Comparison of ENCODE assay signal across 8 mouse cellular contexts in genomic region chr17:31018267-31018666, GRCm38 (mm10). TPM values are rescaled to one million over a fixed set of nuclear protein-coding genes. Genes with fewer than 3 reads are reported as not detected.
DNase-seq lines count a peak whose midpoint lies in the region; ATAC-seq and TF ChIP-seq lines count a peak whose summit lies in the region.

No protein-coding gene starts in this region.

- 70% methylated on average over 4 of the region's 4 CpGs for WGBS in forebrain, postnatal 0 days
- WGBS in forebrain, embryonic 13.5 days = 69% methylated on average over 4 of the region's 4 CpGs

- ATAC-seq in forebrain, postnatal 0 days = 0 out of 2 replicates have a peak, but pooled peaks have one; percentile 16
- no peak for ATAC-seq in forebrain, embryonic 13.5 days

- no peaks in the 10 kb centered on the region for H3K27me3 ChIP-seq in forebrain, postnatal 0 days (ENCODE audit: insufficient read depth, low read length)
- no peaks in the 10 kb centered on the region for H3K27me3 ChIP-seq in forebrain, embryonic 13.5 days

- no peak overlapping the region for H3K27ac ChIP-seq in forebrain, postnatal 0 days (ENCODE audit: low read depth, low read length)
- no peak overlapping the region for H3K27ac ChIP-seq in forebrain, embryonic 13.5 days

- peak; percentile 79 for DNase-seq in forebrain, postnatal 0 days
- peak; percentile 28 to 38 for DNase-seq in urinary bladder, postnatal 36 days (ENCODE audit: low spot score in 2 of 2)
- no peak for DNase-seq in urinary bladder, postnatal 10 days (ENCODE audit: low spot score)
- peak; percentile 87 for DNase-seq in embryo, embryonic 10.5 days (ENCODE audit: low spot score)
- DNase-seq in kidney, postnatal 10 days = peak; percentile 78
- peak; percentile 51 for DNase-seq in lung, postnatal 25 days (ENCODE audit: low spot score)
- peak; percentile 16 to 49 for DNase-seq in spleen, postnatal 14 days (ENCODE audit: low spot score in 2 of 2)

- H3K4me2 ChIP-seq in forebrain, postnatal 0 days (ENCODE audit: low read depth) = no peak overlapping the region
- no peak overlapping the region for H3K4me2 ChIP-seq in forebrain, embryonic 13.5 days

- H3K4me1 ChIP-seq in forebrain, postnatal 0 days (ENCODE audit: insufficient read depth) = no peaks in the 10 kb centered on the region
- no peaks in the 10 kb centered on the region for H3K4me1 ChIP-seq in forebrain, embryonic 13.5 days

- peak; percentile 69 for TF ChIP-seq CTCF in forebrain, postnatal 0 days (IDR thresholded peaks at IDR 0.05; ENCODE audit: low read depth)

- H3K4me3 ChIP-seq in forebrain, postnatal 0 days (ENCODE audit: low read depth, low read length) = no peak overlapping the region
- H3K4me3 ChIP-seq in forebrain, embryonic 13.5 days = no peak overlapping the region

- H3K9me3 ChIP-seq in forebrain, postnatal 0 days (ENCODE audit: low read length) = no peaks in the 10 kb centered on the region
- peaks cover 9% of the 10 kb centered on the region for H3K9me3 ChIP-seq in forebrain, embryonic 13.5 days (replicated peaks)

- no peaks in the 10 kb centered on the region for H3K36me3 ChIP-seq in forebrain, postnatal 0 days (ENCODE audit: insufficient read depth)
- no peaks in the 10 kb centered on the region for H3K36me3 ChIP-seq in forebrain, embryonic 13.5 days (ENCODE audit: poor library complexity, severe bottlenecking)

- H3K9ac ChIP-seq in forebrain, postnatal 0 days = no peak overlapping the region
- H3K9ac ChIP-seq in forebrain, embryonic 13.5 days = no peak overlapping the region

RNA-seq across cellular contexts. Expression of gene Abcg1, which starts 39.2 kb away (rescaled TPM):
- 16.8 and 24.2 TPM in 2 replicates for total RNA-seq in forebrain, postnatal 0 days (2014; rRNA removed)
- polyA plus RNA-seq in forebrain, postnatal 0 days (2015; fragmentation: Nextera tagmentation; extraction: Ambion mirVana) = 11.1 and 16.1 TPM in 2 replicates
- polyA plus RNA-seq in forebrain, embryonic 13.5 days (2015; fragmentation: Nextera tagmentation; extraction: Ambion mirVana) = 18.2 and 18.7 TPM in 2 replicates
